Mouse (Mus musculus) heart, adult 2 months (tissue): ENCODE results near the gene Ppard.

Source experiments
- CTCF ChIP-seq: fragments of 200-600 bp; IDR thresholded peaks from 2 replicates; pipeline ENCODE4 v1.8.1; 2022; ENCODE audit warnings: antibody characterized with exemption, mild to moderate bottlenecking, moderate library complexity
- EP300 ChIP-seq: fragments of 200-500 bp; IDR thresholded peaks from 2 replicates; pipeline ENCODE4 v1.6.1; 2011; ENCODE audit warnings: low read depth, low read length, control low read depth; ENCODE audit not compliant: insufficient read depth
- POLR2A ChIP-seq: fragments of 200-500 bp; IDR thresholded peaks from 2 replicates; pipeline ENCODE4 v1.6.1; 2011; ENCODE audit warnings: mild to moderate bottlenecking, low read depth, low read length, control low read depth; ENCODE audit not compliant: insufficient read depth

GRCm38 (mm10) chr17:28259890-28260542 lies 27.5 kb downstream of the Ppard start:
- no peak for TF ChIP-seq POLR2A
- no peak for TF ChIP-seq EP300
- TF ChIP-seq CTCF, result peak; percentile 72
